Mouse (Mus musculus) embryo, embryonic 11.5 days (tissue): ENCODE results near the gene Rbms3.

Experiments
- DNase-seq: peaks from one replicate; pipeline ENCODE4 v3.0.0-alpha.2; 2012; ENCODE audit warnings: low read depth, low spot score

Gene Rbms3

GRCm38 (mm10) chr9:117188406-117188805 is 441.3 kb downstream of the Rbms3 start:
- no peak for DNase-seq

GRCm38 (mm10) chr9:117187116-117188034 is 442.3 kb downstream of the Rbms3 start:
- DNase-seq, result no peak

- DNase-seq, result no peak
Observed at GRCm38 (mm10) chr9:117180658-117181057, 449.1 kb downstream of the Rbms3 start.

- DNase-seq, result no peak
Observed at GRCm38 (mm10) chr9:117178366-117178765, 451.3 kb downstream of the Rbms3 start.

- no peak for DNase-seq
Observed at GRCm38 (mm10) chr9:117172526-117172925, 457.2 kb downstream of the Rbms3 start.

GRCm38 (mm10) chr9:117169196-117169595 is 460.5 kb downstream of the Rbms3 start:
- no peak for DNase-seq

GRCm38 (mm10) chr9:117163143-117163542 is 466.6 kb downstream of the Rbms3 start:
- no peak for DNase-seq

GRCm38 (mm10) chr9:117161150-117161549 is 468.6 kb downstream of the Rbms3 start:
- no peak for DNase-seq

GRCm38 (mm10) chr9:117156330-117156905 is 473.3 kb downstream of the Rbms3 start:
- no peak for DNase-seq

- no peak for DNase-seq
Observed at GRCm38 (mm10) chr9:117154590-117154989, 475.1 kb downstream of the Rbms3 start.

GRCm38 (mm10) chr9:117153686-117154274 is 475.9 kb downstream of the Rbms3 start:
- no peak for DNase-seq

- no peak for DNase-seq
Observed at GRCm38 (mm10) chr9:117151951-117152350, 477.8 kb downstream of the Rbms3 start.

- no peak for DNase-seq
Observed at GRCm38 (mm10) chr9:117144057-117144723, 485.5 kb downstream of the Rbms3 start.

- no peak for DNase-seq
Observed at GRCm38 (mm10) chr9:117139971-117140370, 489.7 kb downstream of the Rbms3 start.

GRCm38 (mm10) chr9:117136410-117136809 is 493.3 kb downstream of the Rbms3 start:
- DNase-seq, result no peak

- DNase-seq, result no peak
Observed at GRCm38 (mm10) chr9:117134043-117134442, 495.7 kb downstream of the Rbms3 start.

- DNase-seq, result no peak
Observed at GRCm38 (mm10) chr9:117126816-117127215, 502.9 kb downstream of the Rbms3 start.

GRCm38 (mm10) chr9:117125844-117126243 is 503.9 kb downstream of the Rbms3 start:
- DNase-seq, result no peak

- DNase-seq, result no peak
Observed at GRCm38 (mm10) chr9:117121572-117121971, 508.1 kb downstream of the Rbms3 start.

- DNase-seq, result no peak
Observed at GRCm38 (mm10) chr9:117117181-117117729, 512.5 kb downstream of the Rbms3 start.

GRCm38 (mm10) chr9:117115609-117116008 is 514.1 kb downstream of the Rbms3 start:
- DNase-seq, result no peak

- DNase-seq, result no peak
Observed at GRCm38 (mm10) chr9:117113592-117113991, 516.1 kb downstream of the Rbms3 start.
